Mouse (Mus musculus): ENCODE results near the gene Abhd17a. TPM values are rescaled to one million over a fixed set of nuclear protein-coding genes. Genes with fewer than 3 reads are reported as not detected.
"Not testable (repeated sequence)": the region's sequence is repeated elsewhere in the genome, so short reads cannot be mapped to it uniquely, and the experiment has no call there.

The Abhd17a gene
- polyA plus RNA-seq, 1 experiment from 2014 or later = 108 TPM

GRCm38 (mm10) chr10:80610116-80610785 is 20.1 kb upstream of the Abhd17a start:
- 93% methylated on average over 9 of the region's 9 CpGs for WGBS
- H3K4me2 ChIP-seq (ENCODE audit: low read length) = no peak overlapping the region
- H3K27me3 ChIP-seq (ENCODE audit: control insufficient read depth, insufficient read depth, low read depth, low read length) = no peaks in the 10 kb centered on the region
- 0 out of 2 replicates have a peak overlapping the region, but pooled peaks have one; percentile 6 for H3K9ac ChIP-seq (ENCODE audit: low read depth, low read length)
- ATAC-seq = no peak
- peaks cover 41% of the 10 kb centered on the region for H3K36me3 ChIP-seq (ENCODE audit: control insufficient read depth, insufficient read depth, low read length)
- H3K4me1 ChIP-seq (ENCODE audit: control insufficient read depth, insufficient read depth, low read length) = no peaks in the 10 kb centered on the region
- no peaks in the 10 kb centered on the region for H3K9me3 ChIP-seq (replicated peaks; ENCODE audit: control insufficient read depth, low read length, poor library complexity, severe bottlenecking)
- no peak overlapping the region for H3K4me3 ChIP-seq (ENCODE audit: low read depth, low read length)
- no peak overlapping the region for H3K27ac ChIP-seq (ENCODE audit: low read length)

- 90% methylated on average over 10 of the region's 10 CpGs for WGBS
- no peak overlapping the region for H3K9ac ChIP-seq (ENCODE audit: low read depth, low read length)
These were observed 19.3 kb upstream of the Abhd17a start for GRCm38 (mm10) chr10:80609269-80609924.

GRCm38 (mm10) chr10:80608435-80608834 is 18.3 kb upstream of the Abhd17a start:
- no peak overlapping the region; the same call in 1 of the 2 replicates for H3K9ac ChIP-seq (ENCODE audit: low read depth, low read length)
- ATAC-seq = no peak
- no peaks in the 10 kb centered on the region for H3K27me3 ChIP-seq (ENCODE audit: control insufficient read depth, insufficient read depth, low read depth, low read length)
- H3K4me3 ChIP-seq (ENCODE audit: low read depth, low read length) = no peak overlapping the region
- no peak overlapping the region for H3K27ac ChIP-seq (ENCODE audit: low read length)
- WGBS = 90% methylated on average over 3 of the region's 3 CpGs
- no peaks in the 10 kb centered on the region for H3K9me3 ChIP-seq (replicated peaks; ENCODE audit: control insufficient read depth, low read length, poor library complexity, severe bottlenecking)
- no peak overlapping the region for H3K4me2 ChIP-seq (ENCODE audit: low read length)
- peaks cover 12% of the 10 kb centered on the region for H3K4me1 ChIP-seq (ENCODE audit: control insufficient read depth, insufficient read depth, low read length)
- peaks cover 33% of the 10 kb centered on the region for H3K36me3 ChIP-seq (ENCODE audit: control insufficient read depth, insufficient read depth, low read length)

More at GRCm38 (mm10) chr10:80609269-80609924, 19.3 kb upstream of the Abhd17a start:
- H3K4me2 ChIP-seq (ENCODE audit: low read length) = no peak overlapping the region
- H3K27ac ChIP-seq (ENCODE audit: low read length) = no peak overlapping the region
- H3K27me3 ChIP-seq (ENCODE audit: control insufficient read depth, insufficient read depth, low read depth, low read length) = no peaks in the 10 kb centered on the region
- H3K9me3 ChIP-seq (replicated peaks; ENCODE audit: control insufficient read depth, low read length, poor library complexity, severe bottlenecking) = no peaks in the 10 kb centered on the region
- H3K4me3 ChIP-seq (ENCODE audit: low read depth, low read length) = no peak overlapping the region
- no peak for ATAC-seq
- H3K36me3 ChIP-seq (ENCODE audit: control insufficient read depth, insufficient read depth, low read length) = peaks cover 36% of the 10 kb centered on the region
- peaks cover 2% of the 10 kb centered on the region; the same call in 1 of the 2 replicates for H3K4me1 ChIP-seq (ENCODE audit: control insufficient read depth, insufficient read depth, low read length)

- Histone ChIP-seq H3K36me3 (ENCODE audit: control insufficient read depth, insufficient read depth, low read length) (peaks cover 33% of the 10 kb centered on the region), H3K4me2 (ENCODE audit: low read length) (no peak overlapping the region), H3K4me3 (ENCODE audit: low read depth, low read length) (no peak overlapping the region), H3K9ac (ENCODE audit: low read depth, low read length) (no peak overlapping the region), H3K27me3 (ENCODE audit: control insufficient read depth, insufficient read depth, low read depth, low read length) (no peaks in the 10 kb centered on the region), H3K4me1 (ENCODE audit: control insufficient read depth, insufficient read depth, low read length) (peaks cover 18% of the 10 kb centered on the region), H3K9me3 (replicated peaks; ENCODE audit: control insufficient read depth, low read length, poor library complexity, severe bottlenecking) (no peaks in the 10 kb centered on the region), H3K27ac (ENCODE audit: low read length) (no peak overlapping the region)
- 96% methylated on average over 34 of the region's 34 CpGs for WGBS
- ATAC-seq = no peak
These were observed 16.7 kb upstream of the Abhd17a start for GRCm38 (mm10) chr10:80606737-80607350.

- 95% methylated on average over 23 of the region's 23 CpGs for WGBS
These were observed 16.2 kb upstream of the Abhd17a start for GRCm38 (mm10) chr10:80606306-80606705.

DNA sequence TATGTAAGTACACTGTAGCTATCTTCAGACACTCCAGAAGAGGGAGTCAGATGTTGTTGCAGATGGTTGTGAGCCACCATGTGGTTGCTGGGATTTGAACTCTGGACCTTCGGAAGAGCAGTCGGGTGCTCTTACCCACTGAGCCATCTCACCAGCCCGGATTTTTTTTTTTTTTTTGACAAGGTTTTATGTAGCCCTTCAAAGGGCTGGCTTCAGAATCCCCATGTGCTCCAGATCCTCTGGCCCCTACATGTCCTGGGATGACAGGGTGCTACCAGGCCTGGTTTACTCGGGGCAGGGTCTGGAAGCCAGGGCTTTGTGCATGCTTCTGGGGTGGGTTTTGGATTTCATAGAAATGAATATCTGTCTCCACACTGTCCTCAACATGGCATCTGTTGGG is 15.6 kb upstream of the Abhd17a start, which contains the start of gene Gm49322:
TSS of gene Gm49322 (plus strand) at position 301 of the 400 bp plus-strand sequence.
- peaks cover 18% of the 10 kb centered on the region for H3K4me1 ChIP-seq (ENCODE audit: control insufficient read depth, insufficient read depth, low read length)
- not testable (repeated sequence) for H3K27ac ChIP-seq (ENCODE audit: low read length); ATAC-seq; H3K4me2 ChIP-seq (ENCODE audit: low read length); H3K4me3 ChIP-seq (ENCODE audit: low read depth, low read length); H3K27me3 ChIP-seq (ENCODE audit: control insufficient read depth, insufficient read depth, low read depth, low read length); H3K9ac ChIP-seq (ENCODE audit: low read depth, low read length); H3K9me3 ChIP-seq (replicated peaks; ENCODE audit: control insufficient read depth, low read length, poor library complexity, severe bottlenecking)
- 92% methylated on average over 2 of the region's 4 CpGs for WGBS
- H3K36me3 ChIP-seq (ENCODE audit: control insufficient read depth, insufficient read depth, low read length) = peaks cover 33% of the 10 kb centered on the region

More at GRCm38 (mm10) chr10:80606306-80606705, 16.2 kb upstream of the Abhd17a start:
- Histone ChIP-seq H3K27me3 (ENCODE audit: control insufficient read depth, insufficient read depth, low read depth, low read length) (no peaks in the 10 kb centered on the region), H3K4me1 (ENCODE audit: control insufficient read depth, insufficient read depth, low read length) (peaks cover 18% of the 10 kb centered on the region), H3K4me3 (ENCODE audit: low read depth, low read length) (no peak overlapping the region), H3K9ac (ENCODE audit: low read depth, low read length) (no peak overlapping the region), H3K9me3 (replicated peaks; ENCODE audit: control insufficient read depth, low read length, poor library complexity, severe bottlenecking) (no peaks in the 10 kb centered on the region), H3K27ac (ENCODE audit: low read length) (no peak overlapping the region), H3K36me3 (ENCODE audit: control insufficient read depth, insufficient read depth, low read length) (peaks cover 33% of the 10 kb centered on the region), H3K4me2 (ENCODE audit: low read length) (no peak overlapping the region)
- no peak for ATAC-seq

- H3K4me3 ChIP-seq (ENCODE audit: low read depth, low read length) = no peak overlapping the region
- H3K36me3 ChIP-seq (ENCODE audit: control insufficient read depth, insufficient read depth, low read length) = peaks cover 33% of the 10 kb centered on the region
- no peak for ATAC-seq
- H3K9me3 ChIP-seq (replicated peaks; ENCODE audit: control insufficient read depth, low read length, poor library complexity, severe bottlenecking) = no peaks in the 10 kb centered on the region
- no peaks in the 10 kb centered on the region for H3K27me3 ChIP-seq (ENCODE audit: control insufficient read depth, insufficient read depth, low read depth, low read length)
- H3K4me2 ChIP-seq (ENCODE audit: low read length) = no peak overlapping the region
- H3K4me1 ChIP-seq (ENCODE audit: control insufficient read depth, insufficient read depth, low read length) = peaks cover 18% of the 10 kb centered on the region
- WGBS = 88% methylated on average over 2 of the region's 2 CpGs
- H3K27ac ChIP-seq (ENCODE audit: low read length) = no peak overlapping the region
- H3K9ac ChIP-seq (ENCODE audit: low read depth, low read length) = no peak overlapping the region
These were observed 14.8 kb upstream of the Abhd17a start for GRCm38 (mm10) chr10:80604988-80605387.

- Histone ChIP-seq H3K4me3 (ENCODE audit: low read depth, low read length) (peak overlapping the region; percentile 73; the same call in 1 of the 2 replicates), H3K4me1 (ENCODE audit: control insufficient read depth, insufficient read depth, low read length) (peaks cover 18% of the 10 kb centered on the region), H3K36me3 (ENCODE audit: control insufficient read depth, insufficient read depth, low read length) (peaks cover 29% of the 10 kb centered on the region), H3K4me2 (ENCODE audit: low read length) (peak overlapping the region; percentile 77), H3K27ac (ENCODE audit: low read length) (no peak overlapping the region), H3K9ac (ENCODE audit: low read depth, low read length) (peak overlapping the region; percentile 80), H3K27me3 (ENCODE audit: control insufficient read depth, insufficient read depth, low read depth, low read length) (no peaks in the 10 kb centered on the region), H3K9me3 (replicated peaks; ENCODE audit: control insufficient read depth, low read length, poor library complexity, severe bottlenecking) (no peaks in the 10 kb centered on the region)
- ATAC-seq = no peak
- 93% methylated on average over 7 of the region's 7 CpGs for WGBS
These were observed 13.9 kb upstream of the Abhd17a start for GRCm38 (mm10) chr10:80604001-80604509.

All from midbrain, embryonic 16.5 days (tissue).